In genomic region chr8:70395649-70396048, GRCm38 (mm10) we compare ENCODE assay signal across 12 mouse cellular contexts. TPM values are rescaled to one million over a fixed set of nuclear protein-coding genes. Genes with fewer than 3 reads are reported as not detected.
A peak's percentile ranks its signal among the peaks of the same experiment; 100 is the strongest.
DNase-seq lines count a peak whose midpoint lies in the region; ATAC-seq and TF ChIP-seq lines count a peak whose summit lies in the region.
"Had no signal": no experiment of that assay in that cellular context is flagged by ENCODE, and none has a peak within 500 bp of the region (broad histone marks: within the 10 kb centered on the region; RNA-seq: fewer than 3 reads in every experiment).

No protein-coding gene starts in this region.

- H3K27ac ChIP-seq in forebrain, postnatal 0 days (ENCODE audit: low read depth, low read length), result no peak overlapping the region
- H3K27ac ChIP-seq in forebrain, embryonic 10.5 days, result no peak overlapping the region
- 0 out of 2 replicates have a peak overlapping the region, but pooled peaks have one; percentile 8 for H3K27ac ChIP-seq in midbrain, embryonic 12.5 days (replicated peaks)
- H3K27ac ChIP-seq in midbrain, embryonic 11.5 days (ENCODE audit: low read depth, low read length), result no peak overlapping the region
- peak overlapping the region; percentile 34; the same call in 1 of the 2 replicates for H3K27ac ChIP-seq in embryonic facial prominence, embryonic 15.5 days (replicated peaks)
- H3K27ac ChIP-seq in hindbrain, postnatal 0 days, result peak overlapping the region; percentile 22
- H3K27ac ChIP-seq: heart, embryonic 15.5 days; left cerebral cortex, adult 2 months; macrophage; stomach, embryonic 15.5 days had no signal

- H3K9ac ChIP-seq in forebrain, postnatal 0 days, result no peak overlapping the region
- no peak overlapping the region for H3K9ac ChIP-seq in midbrain, embryonic 12.5 days (replicated peaks)
- no peak overlapping the region for H3K9ac ChIP-seq in midbrain, embryonic 11.5 days (ENCODE audit: low read length)
- no peak overlapping the region for H3K9ac ChIP-seq in embryonic facial prominence, embryonic 15.5 days
- H3K9ac ChIP-seq in hindbrain, postnatal 0 days (replicated peaks; ENCODE audit: low read length), result no peak overlapping the region
- H3K9ac ChIP-seq: heart, embryonic 15.5 days; stomach, embryonic 15.5 days had no signal

- WGBS in forebrain, postnatal 0 days, result 70% methylated on average over 5 of the region's 5 CpGs
- 86% methylated on average over 5 of the region's 5 CpGs for WGBS in forebrain, embryonic 10.5 days
- WGBS in midbrain, embryonic 12.5 days, result 84% methylated on average over 5 of the region's 5 CpGs
- 89% methylated on average over 5 of the region's 5 CpGs for WGBS in midbrain, embryonic 11.5 days
- WGBS in embryonic facial prominence, embryonic 15.5 days, result 74% methylated on average over 5 of the region's 5 CpGs
- WGBS in hindbrain, postnatal 0 days, result 55% methylated on average over 5 of the region's 5 CpGs

- H3K4me1 ChIP-seq in forebrain, postnatal 0 days (ENCODE audit: insufficient read depth), result no peaks in the 10 kb centered on the region
- 0 out of 2 replicates have a peak, but pooled peaks cover 6% of the 10 kb centered on the region for H3K4me1 ChIP-seq in forebrain, embryonic 10.5 days
- H3K4me1 ChIP-seq in midbrain, embryonic 12.5 days, result no peaks in the 10 kb centered on the region
- no peaks in the 10 kb centered on the region for H3K4me1 ChIP-seq in midbrain, embryonic 11.5 days (ENCODE audit: control insufficient read depth, insufficient read depth, low read length)
- H3K4me1 ChIP-seq in embryonic facial prominence, embryonic 15.5 days, result peaks cover 15% of the 10 kb centered on the region; the same call in 1 of the 2 replicates
- no peaks in the 10 kb centered on the region for H3K4me1 ChIP-seq in hindbrain, postnatal 0 days (ENCODE audit: insufficient read depth, low read length)
- H3K4me1 ChIP-seq: stomach, embryonic 15.5 days had no signal

- H3K4me2 ChIP-seq in forebrain, postnatal 0 days (ENCODE audit: low read depth), result no peak overlapping the region
- no peak overlapping the region for H3K4me2 ChIP-seq in midbrain, embryonic 12.5 days (replicated peaks)
- H3K4me2 ChIP-seq in midbrain, embryonic 11.5 days, result no peak overlapping the region
- no peak overlapping the region for H3K4me2 ChIP-seq in embryonic facial prominence, embryonic 15.5 days (replicated peaks)
- no peak overlapping the region for H3K4me2 ChIP-seq in hindbrain, postnatal 0 days (ENCODE audit: low read depth, low read length)
- H3K4me2 ChIP-seq: heart, embryonic 15.5 days; stomach, embryonic 15.5 days had no signal

- H3K4me3 ChIP-seq in forebrain, postnatal 0 days (ENCODE audit: low read depth, low read length), result no peak overlapping the region
- H3K4me3 ChIP-seq in forebrain, embryonic 10.5 days, result no peak overlapping the region
- no peak overlapping the region for H3K4me3 ChIP-seq in midbrain, embryonic 12.5 days
- no peak overlapping the region for H3K4me3 ChIP-seq in midbrain, embryonic 11.5 days (ENCODE audit: low read depth, low read length)
- no peak overlapping the region for H3K4me3 ChIP-seq in embryonic facial prominence, embryonic 15.5 days (replicated peaks)
- H3K4me3 ChIP-seq in hindbrain, postnatal 0 days (ENCODE audit: low read length), result no peak overlapping the region
- H3K4me3 ChIP-seq: heart, embryonic 15.5 days; left cerebral cortex, adult 2 months; stomach, embryonic 15.5 days had no signal

- TF ChIP-seq CTCF in forebrain, postnatal 0 days (IDR thresholded peaks at IDR 0.05; ENCODE audit: low read depth), result no peak
- no peak for TF ChIP-seq CTCF in hindbrain, postnatal 0 days (IDR thresholded peaks at IDR 0.05; ENCODE audit: low read depth)

- peaks cover 44% of the 10 kb centered on the region for H3K36me3 ChIP-seq in forebrain, postnatal 0 days (ENCODE audit: insufficient read depth)
- H3K36me3 ChIP-seq in forebrain, embryonic 10.5 days (replicated peaks), result peaks cover 18% of the 10 kb centered on the region
- peaks cover 23% of the 10 kb centered on the region for H3K36me3 ChIP-seq in midbrain, embryonic 12.5 days
- H3K36me3 ChIP-seq in midbrain, embryonic 11.5 days (ENCODE audit: control insufficient read depth, insufficient read depth, low read length), result no peaks in the 10 kb centered on the region
- H3K36me3 ChIP-seq in embryonic facial prominence, embryonic 15.5 days, result peaks cover 20% of the 10 kb centered on the region; the same call in 1 of the 2 replicates
- peaks cover 14% of the 10 kb centered on the region for H3K36me3 ChIP-seq in hindbrain, postnatal 0 days (ENCODE audit: insufficient read depth, low read length)
- H3K36me3 ChIP-seq: stomach, embryonic 15.5 days had no signal

- H3K9me3 ChIP-seq in forebrain, postnatal 0 days (ENCODE audit: low read length), result no peaks in the 10 kb centered on the region
- H3K9me3 ChIP-seq in forebrain, embryonic 10.5 days, result no peaks in the 10 kb centered on the region
- no peaks in the 10 kb centered on the region for H3K9me3 ChIP-seq in midbrain, embryonic 12.5 days
- H3K9me3 ChIP-seq in midbrain, embryonic 11.5 days (ENCODE audit: control insufficient read depth, low read length), result no peaks in the 10 kb centered on the region
- H3K9me3 ChIP-seq in embryonic facial prominence, embryonic 15.5 days (replicated peaks), result no peaks in the 10 kb centered on the region
- no peaks in the 10 kb centered on the region for H3K9me3 ChIP-seq in hindbrain, postnatal 0 days (ENCODE audit: low read length)
- H3K9me3 ChIP-seq: heart, embryonic 15.5 days; stomach, embryonic 15.5 days had no signal

- DNase-seq in forebrain, postnatal 0 days, result no peak
- DNase-seq in forebrain, embryonic 10.5 days (ENCODE audit: extremely low spot score, low spot score), result no peak
- no peak for DNase-seq in midbrain, embryonic 11.5 days (ENCODE audit: low spot score, missing footprints)
- DNase-seq in hindbrain, postnatal 0 days (ENCODE audit: low spot score), result peak; percentile 74
- no peak for DNase-seq in testis, postnatal 10 days (ENCODE audit: low spot score)
- DNase-seq in urinary bladder, postnatal 4 days (ENCODE audit: low spot score in 2 of 2), result no peak

- 0 out of 2 replicates have a peak, but pooled peaks have one; percentile 5 for ATAC-seq in forebrain, postnatal 0 days
- ATAC-seq in midbrain, embryonic 12.5 days (ENCODE audit: low FRiP score, low read depth), result no peak
- no peak for ATAC-seq in midbrain, embryonic 11.5 days (ENCODE audit: low FRiP score)
- ATAC-seq in embryonic facial prominence, embryonic 15.5 days (ENCODE audit: insufficient number of reproducible peaks, low FRiP score, low TSS enrichment, low read depth), result no peak
- ATAC-seq in hindbrain, postnatal 0 days, result peak; percentile 66

- no peaks in the 10 kb centered on the region for H3K27me3 ChIP-seq in forebrain, postnatal 0 days (ENCODE audit: insufficient read depth, low read length)
- no peaks in the 10 kb centered on the region for H3K27me3 ChIP-seq in forebrain, embryonic 10.5 days (ENCODE audit: poor library complexity, severe bottlenecking)
- H3K27me3 ChIP-seq in midbrain, embryonic 12.5 days, result no peaks in the 10 kb centered on the region
- H3K27me3 ChIP-seq in midbrain, embryonic 11.5 days (ENCODE audit: control insufficient read depth, insufficient read depth, low read length), result no peaks in the 10 kb centered on the region
- no peaks in the 10 kb centered on the region for H3K27me3 ChIP-seq in embryonic facial prominence, embryonic 15.5 days
- H3K27me3 ChIP-seq in hindbrain, postnatal 0 days (ENCODE audit: insufficient read depth, low read length), result no peaks in the 10 kb centered on the region
- H3K27me3 ChIP-seq: heart, embryonic 15.5 days; stomach, embryonic 15.5 days had no signal

RNA-seq across cellular contexts. Expression of gene Comp, which starts 22.3 kb away (rescaled TPM):
- total RNA-seq in forebrain, postnatal 0 days (2014; rRNA removed), result 0.81 TPM in 1 of 2 replicates, not detected in the other
- polyA plus RNA-seq in forebrain, postnatal 0 days (2015; fragmentation: Nextera tagmentation; extraction: Ambion mirVana), result 0.05 and 0.29 TPM in 2 replicates
- polyA plus RNA-seq in forebrain, embryonic 10.5 days (2016; fragmentation: Nextera tagmentation; extraction: Ambion mirVana), result 0.19 and 0.38 TPM in 2 replicates
- 0.23 TPM in 1 of 2 replicates, not detected in the other for polyA plus RNA-seq in midbrain, embryonic 12.5 days (2016; fragmentation: Nextera tagmentation; extraction: Ambion mirVana)
- polyA plus RNA-seq in midbrain, embryonic 11.5 days (2014; fragmentation: Nextera tagmentation; extraction: Ambion mirVana), result 0.21 TPM in 1 of 2 replicates, not detected in the other
- 5.1 and 7.3 TPM in 2 replicates for polyA plus RNA-seq in embryonic facial prominence, embryonic 15.5 days (2015; fragmentation: Nextera tagmentation; extraction: Ambion mirVana)
- total RNA-seq in hindbrain, postnatal 0 days (2014; rRNA removed), result 0.21 and 0.29 TPM in 2 replicates
- 0.25 and 0.33 TPM in 2 replicates for polyA plus RNA-seq in hindbrain, postnatal 0 days (2015; fragmentation: Nextera tagmentation; extraction: Ambion mirVana)
- polyA plus RNA-seq: macrophage had no signal

RNA-seq across cellular contexts. Expression of gene Upf1, which starts 42.6 kb away (rescaled TPM):
- total RNA-seq in forebrain, postnatal 0 days (2014; rRNA removed), result 28.1 and 38.7 TPM in 2 replicates
- 7.1 and 9.0 TPM in 2 replicates for polyA plus RNA-seq in forebrain, postnatal 0 days (2015; fragmentation: Nextera tagmentation; extraction: Ambion mirVana)
- polyA plus RNA-seq in forebrain, embryonic 10.5 days (2016; fragmentation: Nextera tagmentation; extraction: Ambion mirVana), result 14.5 and 16.3 TPM in 2 replicates
- polyA plus RNA-seq in midbrain, embryonic 12.5 days (2016; fragmentation: Nextera tagmentation; extraction: Ambion mirVana), result 32.8 and 38.0 TPM in 2 replicates
- 19.6 and 19.8 TPM in 2 replicates for polyA plus RNA-seq in midbrain, embryonic 11.5 days (2014; fragmentation: Nextera tagmentation; extraction: Ambion mirVana)
- polyA plus RNA-seq in embryonic facial prominence, embryonic 15.5 days (2015; fragmentation: Nextera tagmentation; extraction: Ambion mirVana), result 18.6 and 21.2 TPM in 2 replicates
- total RNA-seq in hindbrain, postnatal 0 days (2014; rRNA removed), result 40.4 and 48.4 TPM in 2 replicates
- 8.6 and 10.3 TPM in 2 replicates for polyA plus RNA-seq in hindbrain, postnatal 0 days (2015; fragmentation: Nextera tagmentation; extraction: Ambion mirVana)

RNA-seq across cellular contexts. Expression of gene Crtc1, which starts 43.7 kb away (rescaled TPM):
- total RNA-seq in forebrain, postnatal 0 days (2014; rRNA removed), result 41.2 and 51.7 TPM in 2 replicates
- polyA plus RNA-seq in forebrain, postnatal 0 days (2015; fragmentation: Nextera tagmentation; extraction: Ambion mirVana), result 43.8 and 52.9 TPM in 2 replicates
- polyA plus RNA-seq in forebrain, embryonic 10.5 days (2016; fragmentation: Nextera tagmentation; extraction: Ambion mirVana), result 14.8 and 16.4 TPM in 2 replicates
- 22.8 and 23.6 TPM in 2 replicates for polyA plus RNA-seq in midbrain, embryonic 12.5 days (2016; fragmentation: Nextera tagmentation; extraction: Ambion mirVana)
- polyA plus RNA-seq in midbrain, embryonic 11.5 days (2014; fragmentation: Nextera tagmentation; extraction: Ambion mirVana), result 11.8 and 12.9 TPM in 2 replicates
- 24.0 and 24.4 TPM in 2 replicates for polyA plus RNA-seq in embryonic facial prominence, embryonic 15.5 days (2015; fragmentation: Nextera tagmentation; extraction: Ambion mirVana)
- total RNA-seq in hindbrain, postnatal 0 days (2014; rRNA removed), result 51.8 and 54.0 TPM in 2 replicates
- 31.5 and 39.3 TPM in 2 replicates for polyA plus RNA-seq in hindbrain, postnatal 0 days (2015; fragmentation: Nextera tagmentation; extraction: Ambion mirVana)

Comparison
In these comparisons a context has a peak if more than half of its experiments do, and no peak if none do; other contexts are left out.
1. H3K27ac ChIP-seq: peak in midbrain, embryonic 12.5 days (single experiment), embryonic facial prominence, embryonic 15.5 days (single experiment) and hindbrain, postnatal 0 days (single experiment); none in forebrain, postnatal 0 days (single experiment), forebrain, embryonic 10.5 days (single experiment) and midbrain, embryonic 11.5 days (single experiment).
2. ATAC-seq: peak in forebrain, postnatal 0 days (single experiment) and hindbrain, postnatal 0 days (single experiment); none in midbrain, embryonic 12.5 days (single experiment), midbrain, embryonic 11.5 days (single experiment) and embryonic facial prominence, embryonic 15.5 days (single experiment).